In the genomic region with DNA sequence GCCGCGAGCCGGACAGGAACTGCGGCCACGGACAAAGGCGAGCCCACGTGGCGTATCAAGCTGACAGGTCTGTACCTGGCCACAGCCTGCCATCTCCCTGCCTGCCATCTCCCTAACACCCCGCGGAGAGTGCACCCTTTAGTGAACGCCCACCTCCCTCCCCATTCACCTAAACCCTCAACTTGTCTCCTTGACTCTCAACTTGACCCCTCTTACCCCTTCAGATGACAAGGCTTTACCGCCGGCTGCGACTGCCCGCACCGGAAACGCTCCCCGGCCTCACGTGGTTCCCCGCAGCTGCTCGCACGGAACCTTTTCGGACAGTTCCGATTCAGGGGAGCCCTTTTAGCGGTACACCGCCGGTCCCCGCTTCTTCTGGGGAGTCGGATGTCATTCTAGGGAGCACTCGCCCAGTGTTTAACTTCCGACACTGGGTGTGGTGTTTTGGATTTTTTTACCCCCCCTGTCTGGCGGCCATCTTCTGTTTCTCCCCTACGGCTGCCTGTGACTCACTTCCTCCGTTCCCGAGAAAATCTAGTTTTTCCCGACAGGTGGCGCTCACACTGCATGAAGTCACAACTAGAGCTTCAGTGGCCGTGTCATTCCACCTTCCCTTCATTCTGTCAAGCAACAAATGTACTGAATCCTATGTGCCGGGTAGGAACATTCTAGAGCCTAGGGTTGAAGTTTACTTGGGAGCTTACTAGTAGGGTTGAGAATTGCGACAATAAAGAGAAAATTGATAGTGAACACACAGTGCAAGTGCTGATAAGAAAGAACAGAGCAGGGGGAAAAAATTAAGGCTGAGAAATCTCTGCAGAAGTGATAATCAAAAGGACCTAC, we compare ENCODE assay signal across 7 mouse cellular contexts. TPM values are rescaled to one million over a fixed set of nuclear protein-coding genes. Genes with fewer than 3 reads are reported as not detected.
DNase-seq lines count a peak whose midpoint lies in the region; ATAC-seq lines count a peak whose summit lies in the region.

Gm20390 (minus strand) TSS at position 289 of the 843 bp plus-strand sequence.
Nme1 (minus strand) TSS at position 517 of the 843 bp plus-strand sequence.

- peak within 1 kb of the TSS; percentile 76 for H3K4me2 ChIP-seq in embryonic facial prominence, embryonic 11.5 days (ENCODE audit: low read depth, low read length)
- peak within 1 kb of the TSS; percentile 72 for H3K4me2 ChIP-seq in midbrain, embryonic 13.5 days (replicated peaks)

- H3K4me1 ChIP-seq in embryonic facial prominence, embryonic 11.5 days (ENCODE audit: control insufficient read depth, insufficient read depth, low read length) = no peaks in the 10 kb centered on the region; the same call in 1 of the 2 replicates
- peaks cover 10% of the 10 kb centered on the region for H3K4me1 ChIP-seq in limb, embryonic 10.5 days
- peaks cover 31% of the 10 kb centered on the region for H3K4me1 ChIP-seq in midbrain, embryonic 13.5 days (replicated peaks)

- peak; percentile 98 for DNase-seq in adrenal gland, postnatal 14 days
- peak; percentile 99 for DNase-seq in embryonic facial prominence, embryonic 11.5 days (ENCODE audit: low spot score)
- peak; percentile 96 for DNase-seq in kidney, adult 11 months
- DNase-seq in limb, embryonic 10.5 days (ENCODE audit: low spot score) = peak; percentile 99
- DNase-seq in spleen, adult 12 weeks (ENCODE audit: low spot score) = peak; percentile 95

- WGBS in embryonic facial prominence, embryonic 11.5 days = under 1% methylated on average over 40 of the region's 40 CpGs
- WGBS in limb, embryonic 10.5 days = under 1% methylated on average over 40 of the region's 40 CpGs
- under 1% methylated on average over 40 of the region's 40 CpGs for whole genome bisulfite sequencing in midbrain, embryonic 13.5 days

- H3K36me3 ChIP-seq in embryonic facial prominence, embryonic 11.5 days (replicated peaks; ENCODE audit: control insufficient read depth, insufficient read depth, low read depth, low read length) = peaks cover 9% of the 10 kb centered on the region
- H3K36me3 ChIP-seq in limb, embryonic 10.5 days = peaks cover 30% of the 10 kb centered on the region
- peaks cover 30% of the 10 kb centered on the region for H3K36me3 ChIP-seq in midbrain, embryonic 13.5 days

- H3K27ac ChIP-seq in embryonic facial prominence, embryonic 11.5 days (replicated peaks; ENCODE audit: low read depth, low read length) = peak within 1 kb of the TSS; percentile 38; the same call in 1 of the 2 replicates
- peak within 1 kb of the TSS; percentile 90 for H3K27ac ChIP-seq in limb, embryonic 10.5 days
- peak within 1 kb of the TSS; percentile 75 for H3K27ac ChIP-seq in midbrain, embryonic 13.5 days

- H3K4me3 ChIP-seq in embryonic facial prominence, embryonic 11.5 days (ENCODE audit: low read depth, low read length) = peak within 1 kb of the TSS; percentile 77
- H3K4me3 ChIP-seq in limb, embryonic 10.5 days = peak within 1 kb of the TSS; percentile 70
- peak within 1 kb of the TSS; percentile 74 for H3K4me3 ChIP-seq in midbrain, embryonic 13.5 days (replicated peaks)

- H3K27me3 ChIP-seq in embryonic facial prominence, embryonic 11.5 days (ENCODE audit: control insufficient read depth, insufficient read depth, low read length) = no peaks in the 10 kb centered on the region
- H3K27me3 ChIP-seq in limb, embryonic 10.5 days (ENCODE audit: low read depth, poor library complexity, severe bottlenecking) = no peaks in the 10 kb centered on the region
- no peaks in the 10 kb centered on the region for H3K27me3 ChIP-seq in midbrain, embryonic 13.5 days

- no peaks in the 10 kb centered on the region for H3K9me3 ChIP-seq in embryonic facial prominence, embryonic 11.5 days (replicated peaks; ENCODE audit: control insufficient read depth, low read length)
- no peaks in the 10 kb centered on the region for H3K9me3 ChIP-seq in limb, embryonic 10.5 days (replicated peaks)
- H3K9me3 ChIP-seq in midbrain, embryonic 13.5 days = no peaks in the 10 kb centered on the region

- ATAC-seq in embryonic facial prominence, embryonic 11.5 days (replicated peaks; ENCODE audit: insufficient number of reproducible peaks, low FRiP score, low TSS enrichment, low read depth) = peak; percentile 96
- ATAC-seq in granulocyte monocyte progenitor cell, adult 5-6 weeks (replicated peaks; ENCODE audit: poor library complexity, severe bottlenecking) = peak; percentile 96
- peak; percentile 96 for ATAC-seq in midbrain, embryonic 13.5 days

- peak within 1 kb of the TSS; percentile 73 for H3K9ac ChIP-seq in embryonic facial prominence, embryonic 11.5 days (replicated peaks; ENCODE audit: low read length)
- H3K9ac ChIP-seq in midbrain, embryonic 13.5 days (replicated peaks) = peak within 1 kb of the TSS; percentile 81

RNA-seq across cellular contexts. Expression of gene Gm20390, which starts in this region (rescaled TPM):
- 75.0 and 82.4 TPM in 2 replicates for total RNA-seq in adrenal gland, postnatal 14 days (2021)
- 425 and 429 TPM in 2 replicates for polyA plus RNA-seq in embryonic facial prominence, embryonic 11.5 days (2014; fragmentation: Nextera tagmentation; extraction: Ambion mirVana)
- total RNA-seq in granulocyte monocyte progenitor cell, adult 5-6 weeks (2014; fragmentation: Nextera tagmentation) = 112 and 180 TPM in 2 replicates
- total RNA-seq in granulocyte monocyte progenitor cell, adult 5-6 weeks (2017) = not detected in 2 replicates
- polyA plus RNA-seq in limb, embryonic 10.5 days (2016; fragmentation: Nextera tagmentation; extraction: Ambion mirVana) = 578 and 666 TPM in 2 replicates
- 331 and 360 TPM in 2 replicates for polyA plus RNA-seq in midbrain, embryonic 13.5 days (2015; fragmentation: Nextera tagmentation; extraction: Ambion mirVana)

RNA-seq across cellular contexts. Expression of gene Nme1, which starts in this region (rescaled TPM):
- total RNA-seq in adrenal gland, postnatal 14 days (2021) = 34.8 and 39.2 TPM in 2 replicates
- 188 and 218 TPM in 2 replicates for polyA plus RNA-seq in embryonic facial prominence, embryonic 11.5 days (2014; fragmentation: Nextera tagmentation; extraction: Ambion mirVana)
- 78.3 and 96.2 TPM in 2 replicates for total RNA-seq in granulocyte monocyte progenitor cell, adult 5-6 weeks (2014; fragmentation: Nextera tagmentation)
- total RNA-seq in granulocyte monocyte progenitor cell, adult 5-6 weeks (2017) = 178 and 237 TPM in 2 replicates
- polyA plus RNA-seq in limb, embryonic 10.5 days (2016; fragmentation: Nextera tagmentation; extraction: Ambion mirVana) = 386 and 480 TPM in 2 replicates
- polyA plus RNA-seq in midbrain, embryonic 13.5 days (2015; fragmentation: Nextera tagmentation; extraction: Ambion mirVana) = 383 and 407 TPM in 2 replicates

Comparison
In these comparisons a context has a peak if more than half of its experiments do, and no peak if none do; other contexts are left out.
1. Peak in every context shown above with its lines: DNase-seq, ATAC-seq, H3K4me3 ChIP-seq and H3K27ac ChIP-seq.
2. H3K27ac ChIP-seq: peak in every context shown above with its lines; median percentile 90 in limb, embryonic 10.5 days; 75 in midbrain, embryonic 13.5 days; 38 in embryonic facial prominence, embryonic 11.5 days.